Mouse (Mus musculus) CH12.LX (cell line): ENCODE data around the gene Rcc1l. TPM values are rescaled to one million over a fixed set of nuclear protein-coding genes. Genes with fewer than 3 reads are reported as not detected.

ENCODE experiments used
- DNase-seq: peaks from one replicate; pipeline ENCODE4 v3.0.0-alpha.2; 2013; ENCODE audit errors: extremely low read depth
- H3K27ac ChIP-seq: 2 replicates; pipeline ENCODE4 v1.5.1; 2012; ENCODE audit warnings: low read depth, mild to moderate bottlenecking, control low read depth, moderate library complexity; ENCODE audit not compliant: insufficient read depth
- H3K27me3 ChIP-seq: replicated peaks from 2 replicates; pipeline ENCODE3; 2012; ENCODE audit warnings: inconsistent platforms
- H3K36me3 ChIP-seq, 2 experiments: replicated peaks in 1 of 2; 2 replicates each; pipeline versions ENCODE3 to v1.6.1; 2012; ENCODE audit warnings: inconsistent platforms in 1 of 2, low read length in 1 of 2, mild to moderate bottlenecking in 1 of 2, mixed read lengths in 1 of 2, moderate library complexity in 1 of 2; ENCODE audit not compliant: control insufficient read depth in 1 of 2, insufficient read depth in 1 of 2
- H3K4me1 ChIP-seq, 2 experiments: 2 replicates each; pipeline ENCODE4 v1.6.1; 2012; ENCODE audit warnings: inconsistent platforms in 1 of 2, moderate library complexity in 1 of 2; ENCODE audit not compliant: insufficient read depth in 2 of 2, control insufficient read depth in 1 of 2
- H3K4me2 ChIP-seq: 2 replicates; pipeline ENCODE4 v1.6.1; 2012; ENCODE audit warnings: low read depth, mild to moderate bottlenecking, control low read depth; ENCODE audit not compliant: poor library complexity, insufficient read depth, severe bottlenecking
- H3K4me3 ChIP-seq, 3 experiments: fragments of 150-350 bp in 1 of 3; sonication (generic) in 1 of 3; replicated peaks in 1 of 3; 2 replicates each; pipeline versions ENCODE3 to v1.5.1; 2011 to 2012; ENCODE audit warnings: low read depth in 2 of 3, low read length in 2 of 3, mild to moderate bottlenecking in 2 of 3, moderate library complexity in 2 of 3, control low read depth in 1 of 3, improper control_type of control experiment in 1 of 3, inconsistent platforms in 1 of 3, mixed read lengths in 1 of 3; ENCODE audit not compliant: poor library complexity in 1 of 3
- H3K79me2 ChIP-seq: replicated peaks from 2 replicates; pipeline ENCODE4 v1.6.1; 2012; ENCODE audit warnings: mild to moderate bottlenecking, moderate library complexity; ENCODE audit not compliant: control insufficient read depth, poor library complexity, insufficient read depth, severe bottlenecking; ENCODE audit errors: extremely low read depth
- H3K9ac ChIP-seq: 2 replicates; pipeline ENCODE4 v1.6.1; 2012; ENCODE audit warnings: low read depth, mild to moderate bottlenecking, control low read depth, moderate library complexity; ENCODE audit not compliant: insufficient read depth
- H3K9me3 ChIP-seq: replicated peaks from 2 replicates; pipeline ENCODE3; 2012; ENCODE audit warnings: low read length, inconsistent platforms, mixed read lengths
- BHLHE40 ChIP-seq: IDR thresholded peaks from 2 replicates; pipeline ENCODE4 v1.6.1; 2011; ENCODE audit warnings: mild to moderate bottlenecking, low read depth, low read length, improper control_type of control experiment
- CTCF ChIP-seq, 2 experiments: IDR thresholded peaks in 1 of 2; conservative IDR thresholded peaks in 1 of 2; 2 replicates each; pipeline ENCODE4 v1.5.1; 2011 to 2012; ENCODE audit warnings: low read depth in 2 of 2, low read length in 2 of 2, improper control_type of control experiment in 1 of 2, inconsistent platforms in 1 of 2, mild to moderate bottlenecking in 1 of 2, moderate library complexity in 1 of 2
- E2F4 ChIP-seq: IDR thresholded peaks from 2 replicates; pipeline ENCODE4 v1.6.1; 2011; ENCODE audit warnings: low read depth, low read length, improper control_type of control experiment; ENCODE audit not compliant: insufficient replicate concordance
- ELF1 ChIP-seq: IDR thresholded peaks from 2 replicates; pipeline ENCODE4 v1.6.1; 2014; ENCODE audit warnings: low read depth, mild to moderate bottlenecking, inconsistent platforms, low read length, improper control_type of control experiment
- GABPA ChIP-seq: IDR thresholded peaks from 2 replicates; pipeline ENCODE4 v1.6.1; 2012; ENCODE audit warnings: low read depth, low read length, improper control_type of control experiment, inconsistent platforms; ENCODE audit not compliant: insufficient replicate concordance
- HCFC1 ChIP-seq: IDR thresholded peaks from 2 replicates; pipeline ENCODE4 v1.6.1; 2012; ENCODE audit warnings: low read depth, mild to moderate bottlenecking, inconsistent platforms, low read length, improper control_type of control experiment
- IRF4 ChIP-seq: IDR thresholded peaks from 2 replicates; pipeline ENCODE4 v1.6.1; 2014; ENCODE audit warnings: low read depth, mild to moderate bottlenecking, inconsistent platforms, low read length, improper control_type of control experiment
- JUN ChIP-seq: IDR thresholded peaks from 2 replicates; pipeline ENCODE4 v1.6.1; 2011; ENCODE audit warnings: low read depth, mild to moderate bottlenecking, low read length, improper control_type of control experiment, moderate library complexity; ENCODE audit not compliant: insufficient read depth
- JUND ChIP-seq: conservative IDR thresholded peaks from 2 replicates; pipeline ENCODE4 v1.6.1; 2011; ENCODE audit warnings: low read depth, low read length, improper control_type of control experiment
- MAZ ChIP-seq: IDR thresholded peaks from 2 replicates; pipeline ENCODE4 v1.6.1; 2012; ENCODE audit warnings: low read depth, mild to moderate bottlenecking, inconsistent platforms, low read length, improper control_type of control experiment, moderate library complexity
- MEF2A ChIP-seq: IDR thresholded peaks from 2 replicates; pipeline ENCODE4 v1.6.1; 2014; ENCODE audit warnings: low read depth, mild to moderate bottlenecking, inconsistent platforms, low read length, improper control_type of control experiment, borderline replicate concordance
- MXI1 ChIP-seq: IDR thresholded peaks from 2 replicates; pipeline ENCODE4 v1.6.1; 2011; ENCODE audit warnings: mild to moderate bottlenecking, low read depth, low read length, improper control_type of control experiment
- MYC ChIP-seq: IDR thresholded peaks from 2 replicates; pipeline ENCODE4 v1.6.1; 2011; ENCODE audit warnings: low read depth, mild to moderate bottlenecking, improper control_type of control experiment, low read length
- NELFE ChIP-seq: IDR thresholded peaks from 2 replicates; pipeline ENCODE4 v1.6.1; 2011; ENCODE audit warnings: low read depth, low read length, improper control_type of control experiment
- POLR2A ChIP-seq: IDR thresholded peaks from 2 replicates; pipeline ENCODE4 v1.6.1; 2011; ENCODE audit warnings: low read depth, mild to moderate bottlenecking, improper control_type of control experiment, low read length
- POLR2AphosphoS2 ChIP-seq: IDR thresholded peaks from 2 replicates; pipeline ENCODE4 v1.6.1; 2011; ENCODE audit warnings: low read depth, low read length, improper control_type of control experiment
- RAD21 ChIP-seq: IDR thresholded peaks from 2 replicates; pipeline ENCODE4 v1.6.1; 2011; ENCODE audit warnings: low read depth, mild to moderate bottlenecking, low read length, improper control_type of control experiment, moderate library complexity
- RCOR1 ChIP-seq: conservative IDR thresholded peaks from 2 replicates; pipeline ENCODE4 v1.6.1; 2012; ENCODE audit warnings: low read depth, mild to moderate bottlenecking, inconsistent platforms, low read length, improper control_type of control experiment
- SIN3A ChIP-seq: IDR thresholded peaks from 2 replicates; pipeline ENCODE4 v1.6.1; 2012; ENCODE audit warnings: low read length, improper control_type of control experiment, inconsistent platforms
- SMC3 ChIP-seq: IDR thresholded peaks from 2 replicates; pipeline ENCODE4 v1.6.1; 2011; ENCODE audit warnings: low read depth, low read length, improper control_type of control experiment
- TBP ChIP-seq: conservative IDR thresholded peaks from 2 replicates; pipeline ENCODE4 v1.6.1; 2011; ENCODE audit warnings: low read depth, low read length, improper control_type of control experiment
- UBTF ChIP-seq: IDR thresholded peaks from 2 replicates; pipeline ENCODE4 v1.6.1; 2012; ENCODE audit warnings: low read depth, mild to moderate bottlenecking, inconsistent platforms, low read length, improper control_type of control experiment, moderate library complexity
- USF2 ChIP-seq: conservative IDR thresholded peaks from 2 replicates; pipeline ENCODE4 v1.6.1; 2011; ENCODE audit warnings: low read depth, low read length, improper control_type of control experiment
- ZC3H11A ChIP-seq: IDR thresholded peaks from 2 replicates; pipeline ENCODE4 v1.6.1; 2012; ENCODE audit warnings: low read depth, mild to moderate bottlenecking, inconsistent platforms, low read length, improper control_type of control experiment
- ZKSCAN1 ChIP-seq: IDR thresholded peaks from 2 replicates; pipeline ENCODE4 v1.6.1; 2012; ENCODE audit warnings: low read depth, inconsistent platforms, low read length, improper control_type of control experiment, borderline replicate concordance
- ZMIZ1 ChIP-seq: IDR thresholded peaks from 2 replicates; pipeline ENCODE4 v1.6.1; 2012; ENCODE audit warnings: low read depth, mild to moderate bottlenecking, inconsistent platforms, low read length, improper control_type of control experiment
- ZNF384 ChIP-seq: IDR thresholded peaks from 2 replicates; pipeline ENCODE4 v1.6.1; 2012; ENCODE audit warnings: low read depth, low read length, improper control_type of control experiment, inconsistent platforms
- dilution Hi-C: fragments of 300-500 bp; cut with MboI; formaldehyde crosslinking; loops from 2 replicates; pipeline ENCODE4 v1.14.3; 2020; ENCODE audit warnings: low sequenced_read_pairs; ENCODE audit not compliant: extremely low pct_unique_long_range_greater_than_20kb, extremely low pct_ligation_motif_present
- in situ Hi-C: fragments of 300-500 bp; cut with MboI; formaldehyde crosslinking; loops from 3 replicates; pipeline ENCODE4 v1.14.3; 2019; ENCODE audit warnings: low sequenced_read_pairs, low pct_ligation_motif_present, low pct_unique_long_range_greater_than_20kb, mixed read lengths
- polyA plus RNA-seq: library from polyadenylated mRNA; unstranded; fragments of >175 nt; gene quantifications from 2 replicates; pipeline ENCODE4 v1.2.1, GENCODE M21; 2012; ENCODE audit warnings: low read depth; ENCODE audit not compliant: insufficient read length
- total RNA-seq, 2 experiments: library from RNA; depleted of rRNA; stranded (reverse); fragments of 300-350 nt in 1 of 2; fragments of >200 nt in 1 of 2; gene quantifications; 2 replicates each; pipeline ENCODE4 v1.2.3; 2012 to 2014

Rcc1l gene
- total and polyA plus RNA-seq, 3 experiments = 24.6 to 42.7 (median 31.0) TPM

DNA sequence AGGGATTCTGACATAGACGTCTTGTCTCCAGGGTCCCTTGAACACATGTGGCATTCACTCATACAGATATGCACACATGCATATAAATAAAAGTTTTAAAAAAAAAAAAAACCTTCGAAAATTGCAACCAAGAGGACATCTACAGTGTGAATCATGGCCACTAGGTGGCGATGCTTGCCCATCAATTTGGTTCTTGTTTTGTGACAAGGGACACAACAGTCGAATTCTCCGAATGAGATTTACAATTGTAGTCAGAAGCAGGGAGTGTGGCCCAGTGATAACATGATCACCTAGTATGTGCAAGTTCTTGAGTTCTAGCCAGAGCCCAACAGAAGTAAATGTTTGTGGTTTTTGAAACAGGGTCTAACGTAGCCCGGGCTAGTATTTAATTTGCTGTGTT, 3.3 kb upstream of the Rcc1l start:
- DNase-seq = peak; percentile 90
- Histone ChIP-seq H3K36me3 (peaks cover 0 to 3% of the 10 kb centered on the region in 2 experiments), H3K4me1 (peaks cover 2 to 31% of the 10 kb centered on the region in 2 experiments; a peak in 3 of 4 replicates), H3K79me2 (peaks cover 8% of the 10 kb centered on the region), H3K9me3 (no peaks in the 10 kb centered on the region), H3K4me2 (no peak overlapping the region), H3K4me3 (no peak overlapping the region), H3K27ac (no peak overlapping the region), H3K9ac (no peak overlapping the region), H3K27me3 (no peaks in the 10 kb centered on the region)
- TF ChIP-seq UBTF (no peak), MYC (peak; percentile 67; the same call in 1 of the 2 replicates), ZNF384 (peak; percentile 97), SMC3 (peak; percentile 85), E2F4 (no peak), MAZ (0 out of 2 replicates have a peak, but pooled peaks have one; percentile 48), IRF4 (0 out of 2 replicates have a peak, but pooled peaks have one; percentile 7), MEF2A (0 out of 2 replicates have a peak, but pooled peaks have one; percentile 25), ZC3H11A (peak; percentile 77), HCFC1 (peak; percentile 38; the same call in 1 of the 2 replicates), RCOR1 (no peak), JUN (0 out of 2 replicates have a peak, but pooled peaks have one; percentile 3), JUND (0 out of 2 replicates have a peak, but pooled peaks have one; percentile 40), NELFE (0 out of 2 replicates have a peak, but pooled peaks have one; percentile 25), SIN3A (0 out of 2 replicates have a peak, but pooled peaks have one; percentile 38), BHLHE40 (0 out of 2 replicates have a peak, but pooled peaks have one; percentile 25), POLR2A (no peak), RAD21 (peak; percentile 93), CTCF (conservative IDR thresholded peaks at IDR 0.05 in 1 of 2, IDR thresholded peaks at IDR 0.05 in 1 of 2; ENCODE audit: low read depth in 2 of 2, low read length in 2 of 2) (peak; percentile 72 to 95), GABPA (no peak)
- dilution Hi-C loops (no loop called here), in situ Hi-C loops (loop anchor here (5.0 kb wide), 2 partner anchors 162 to 312 kb away; no protein-coding TSS in a partner anchor)

DNA sequence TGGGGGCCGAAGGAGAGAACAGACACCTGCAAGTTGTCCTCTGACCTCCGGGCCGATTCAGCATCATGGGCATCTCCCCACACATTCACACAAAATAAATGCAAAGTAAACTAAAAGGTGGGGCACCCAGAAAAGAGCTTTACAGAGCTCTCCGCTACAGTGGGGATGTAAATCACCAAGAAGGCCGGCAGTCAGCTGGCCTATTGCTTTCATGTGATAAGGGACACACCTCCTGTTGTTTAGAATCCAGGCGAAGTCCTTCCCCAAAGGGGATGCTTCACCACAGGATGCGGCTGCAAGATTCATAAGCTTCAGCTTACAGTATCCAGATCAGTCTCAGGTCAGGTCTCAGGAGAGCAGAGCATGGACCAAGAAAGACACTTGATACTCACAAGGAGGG, 2.0 kb upstream of the Rcc1l start:
- Histone ChIP-seq H3K4me2 (no peak overlapping the region), H3K36me3 (peaks cover 4 to 11% of the 10 kb centered on the region in 2 experiments), H3K79me2 (peaks cover 18% of the 10 kb centered on the region), H3K9ac (no peak overlapping the region), H3K27me3 (no peaks in the 10 kb centered on the region), H3K4me1 (peaks cover 6 to 44% of the 10 kb centered on the region in 2 experiments; a peak in 3 of 4 replicates), H3K27ac (no peak overlapping the region), H3K9me3 (no peaks in the 10 kb centered on the region), H3K4me3 (no peak overlapping the region)
- dilution Hi-C loops = no loop called here
- TF ChIP-seq ZMIZ1 (no peak), ZC3H11A (no peak), USF2 (no peak), MXI1 (no peak), POLR2AphosphoS2 (no peak), TBP (no peak), ZKSCAN1 (no peak), SMC3 (no peak), ELF1 (no peak), IRF4 (no peak), CTCF (conservative IDR thresholded peaks at IDR 0.05 in 1 of 2, IDR thresholded peaks at IDR 0.05 in 1 of 2; ENCODE audit: low read depth in 2 of 2, low read length in 2 of 2) (no peak)
- DNase-seq = no peak
- in situ Hi-C loops = no loop called here
